Mouse (Mus musculus) adrenal gland, postnatal 25 days (tissue): ENCODE data around the gene Limd1. TPM values are rescaled to one million over a fixed set of nuclear protein-coding genes. Genes with fewer than 3 reads are reported as not detected.
A peak's percentile ranks its signal among the peaks of the same experiment; 100 is the strongest.

Source experiments
- DNase-seq: peaks from one replicate; pipeline ENCODE4 v3.0.0; 2021; ENCODE audit warnings: mixed read lengths
- total RNA-seq: library from RNA; stranded (reverse); gene quantifications from 2 replicates; pipeline ENCODE4 v1.2.3, GENCODE M21; 2021

The Limd1 gene
- total RNA-seq, 1 experiment from 2014 or later: 34.7 TPM

GRCm38 (mm10) chr9:123516641-123517385, 38.3 kb downstream of the Limd1 start:
- DNase-seq: no peak

GRCm38 (mm10) chr9:123518969-123519894, 40.7 kb downstream of the Limd1 start:
- DNase-seq: no peak

DNA sequence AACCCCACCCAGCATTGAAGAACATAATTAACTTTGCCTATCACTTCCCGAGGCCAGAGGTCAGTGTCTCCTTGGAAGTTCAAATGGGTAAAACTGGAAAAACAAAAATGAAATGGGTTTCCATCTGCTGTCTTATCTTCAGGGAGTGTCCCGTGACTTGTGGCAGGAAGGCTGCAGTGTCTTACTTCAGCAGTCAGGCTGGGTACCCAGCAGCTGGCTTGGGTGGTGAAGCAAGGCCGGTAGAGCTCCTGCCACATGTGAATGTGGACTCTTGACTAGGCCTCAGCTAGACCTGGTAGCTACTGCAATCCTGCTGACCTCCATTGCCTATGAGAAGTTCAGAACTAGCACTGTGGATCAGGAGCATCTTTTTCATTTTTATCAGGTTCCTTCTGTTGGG, 42.2 kb downstream of the Limd1 start:
- no peak for DNase-seq

DNA sequence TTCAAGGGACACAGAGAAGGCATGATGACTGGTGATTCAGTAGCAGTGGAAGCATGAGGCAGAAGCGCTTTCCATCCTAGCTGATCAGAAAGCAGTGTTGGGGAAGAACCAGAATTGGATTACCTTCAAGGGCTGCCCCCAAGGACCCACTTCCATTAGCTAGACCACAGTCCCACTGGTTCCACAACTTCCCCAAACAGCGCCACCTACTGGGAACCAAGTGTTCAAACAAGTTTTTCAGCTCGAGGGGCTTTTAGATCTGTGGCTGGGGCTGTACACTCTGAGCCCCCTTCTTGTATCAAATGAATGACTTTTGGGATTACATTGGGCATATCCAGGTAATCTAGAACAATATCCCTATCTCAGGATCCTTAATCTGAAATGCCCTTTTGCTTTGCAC, 45.2 kb downstream of the Limd1 start:
- DNase-seq: peak; percentile 31

GRCm38 (mm10) chr9:123525095-123525494, 46.6 kb downstream of the Limd1 start:
- peak; percentile 35 for DNase-seq

- no peak for DNase-seq
These were observed 48.0 kb downstream of the Limd1 start for GRCm38 (mm10) chr9:123526502-123526901.

- DNase-seq: no peak
These were observed 49.8 kb downstream of the Limd1 start for GRCm38 (mm10) chr9:123528087-123528925.

DNA sequence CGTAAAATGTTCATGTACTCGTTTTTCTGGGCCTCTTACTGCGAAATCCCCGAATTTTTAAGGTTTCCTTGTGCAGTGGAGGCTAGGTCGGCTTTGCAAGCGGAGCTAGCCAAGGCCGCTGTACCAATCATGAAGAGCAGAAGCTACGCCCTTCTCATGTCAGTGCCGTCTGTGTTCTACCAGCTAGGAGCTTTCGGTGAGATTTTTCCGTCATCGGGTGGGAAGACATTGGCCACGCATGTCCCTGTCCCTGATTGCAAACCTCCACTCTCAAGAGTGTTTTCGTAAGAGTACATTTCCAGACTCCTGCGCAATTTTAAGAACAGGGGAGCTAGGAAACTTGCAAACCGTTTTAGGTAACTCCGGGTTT, 50.4 kb downstream of the Limd1 start:
- DNase-seq: peak; percentile 42

DNA sequence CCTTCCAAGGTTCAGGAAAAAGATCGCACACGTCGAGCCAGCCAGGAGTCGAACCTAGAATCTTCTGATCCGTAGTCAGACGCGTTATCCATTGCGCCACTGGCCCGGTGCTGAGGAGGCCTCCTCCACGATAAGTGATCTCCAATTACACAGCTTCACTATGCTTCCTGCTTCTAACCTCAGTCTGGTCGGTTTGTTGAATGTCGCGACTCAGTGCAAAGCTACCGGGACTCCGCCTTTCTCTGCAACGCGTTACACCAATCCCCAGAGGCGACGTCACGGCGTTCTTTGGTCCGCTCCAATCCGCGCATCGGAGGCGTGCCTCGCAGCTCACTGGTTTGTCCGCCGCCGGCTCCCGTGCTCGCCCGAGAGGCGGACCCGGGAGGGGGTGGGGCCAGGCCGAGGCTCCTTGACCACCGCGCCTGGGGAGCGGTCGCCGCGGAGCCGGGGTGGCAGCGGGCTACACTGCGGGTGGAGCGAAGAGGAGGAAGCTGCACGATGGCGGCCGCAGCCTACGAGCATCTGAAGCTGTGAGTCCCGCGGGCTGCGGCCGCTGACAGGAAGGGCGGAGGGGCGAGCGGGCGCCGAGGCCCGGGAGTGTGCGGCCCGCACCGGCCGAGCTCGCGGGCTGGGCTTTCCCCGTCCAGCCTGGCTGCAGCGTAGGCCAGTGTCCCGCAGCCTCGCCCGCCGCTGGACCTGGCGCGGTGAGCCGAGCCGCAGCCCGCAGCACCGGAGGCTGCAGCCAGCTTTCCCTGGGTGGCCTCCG, 51.1 kb downstream of the Limd1 start, which contains the start of gene Sacm1l:
Sacm1l (plus strand) TSS at position 368 of the 766 bp plus-strand sequence.
- peak; percentile 99 for DNase-seq

- DNase-seq: no peak
These were observed 51.6 kb downstream of the Limd1 start for GRCm38 (mm10) chr9:123530158-123530475.

GRCm38 (mm10) chr9:123530566-123531130, 52.1 kb downstream of the Limd1 start:
- no peak for DNase-seq

DNA sequence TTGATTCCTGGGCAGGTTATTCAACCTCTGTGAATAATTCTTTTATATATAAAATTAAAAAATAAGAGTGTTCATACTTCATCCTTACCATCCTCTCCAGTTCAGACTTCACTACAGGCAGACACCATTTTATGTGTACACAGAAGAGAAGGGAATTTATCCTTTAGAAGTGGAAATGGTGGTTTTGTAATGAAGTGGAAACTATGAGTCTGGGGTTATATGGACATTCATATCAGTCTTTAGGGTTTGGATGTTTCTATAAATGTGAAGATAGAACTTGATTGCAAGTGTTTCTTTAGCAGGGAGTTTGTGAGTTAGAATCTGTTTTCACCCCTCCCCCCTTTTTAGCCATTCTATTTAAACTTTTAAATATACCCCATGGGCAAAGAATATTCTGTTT, 52.7 kb downstream of the Limd1 start:
- DNase-seq: no peak

DNA sequence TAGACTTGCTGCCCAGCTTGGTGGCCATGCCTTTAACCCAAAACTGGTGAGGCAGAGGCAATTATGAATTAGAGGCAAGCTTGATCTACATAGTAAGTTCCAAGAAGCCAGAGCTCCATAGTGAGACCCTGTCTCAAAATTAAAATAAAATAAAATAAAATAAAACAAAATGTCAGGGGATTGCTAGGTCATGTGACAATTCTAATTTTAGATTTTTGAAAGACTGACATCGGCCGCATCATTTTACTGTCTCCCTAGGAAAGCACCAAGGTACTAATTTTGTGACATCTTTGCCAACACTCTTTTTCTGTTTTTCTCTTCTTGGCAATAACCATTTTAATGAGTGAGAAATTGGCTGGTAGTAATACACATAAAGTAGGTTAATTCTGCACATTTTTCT, 58.1 kb downstream of the Limd1 start:
- DNase-seq: no peak

GRCm38 (mm10) chr9:123538189-123538588, 59.7 kb downstream of the Limd1 start:
- DNase-seq: no peak

- no peak for DNase-seq
These were observed 60.6 kb downstream of the Limd1 start for GRCm38 (mm10) chr9:123539093-123539492.

DNA sequence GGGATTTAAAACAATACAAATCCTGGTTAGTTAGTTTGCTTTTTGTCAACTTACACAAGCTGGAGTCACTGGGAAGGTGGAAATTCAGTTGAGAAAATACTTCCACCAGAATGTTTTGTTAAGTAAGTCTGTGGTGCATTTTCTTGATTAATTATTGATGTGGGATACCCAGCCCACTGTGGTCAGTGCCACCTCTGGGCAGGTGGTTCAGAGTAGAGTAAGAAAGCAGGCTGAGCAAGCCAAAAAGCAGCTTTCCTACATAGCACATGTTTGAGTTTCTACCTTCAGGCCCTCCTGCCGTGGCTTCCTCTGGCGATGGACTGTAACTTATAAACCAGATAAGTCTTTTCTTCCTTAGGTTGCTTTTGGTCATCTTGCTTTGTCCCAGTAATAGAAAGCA, 61.3 kb downstream of the Limd1 start:
- no peak for DNase-seq

DNA sequence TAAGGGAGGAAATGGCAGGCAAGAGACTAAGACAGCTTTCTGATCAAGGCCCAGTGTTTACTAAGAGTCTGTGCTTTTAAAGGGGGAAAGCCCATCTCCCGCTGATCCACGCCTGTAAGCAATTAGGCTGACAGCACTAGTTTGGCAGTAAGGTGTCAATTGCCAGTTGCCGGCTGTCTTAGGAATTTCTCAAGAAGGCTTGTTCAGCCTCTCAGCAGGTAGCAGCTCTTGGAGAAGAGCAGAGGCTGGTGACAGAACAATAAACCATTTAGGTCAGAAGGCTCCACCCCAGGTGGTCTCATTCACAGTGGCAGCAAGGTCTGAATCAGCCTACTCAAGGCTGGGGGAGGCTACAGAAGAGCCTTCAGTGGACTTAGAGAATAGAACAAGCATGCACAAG, 76.1 kb downstream of the Limd1 start:
- DNase-seq: no peak
